Mouse (Mus musculus) midbrain, embryonic 10.5 days (tissue): Measurements from ENCODE around the gene Dand5. TPM values are rescaled to one million over a fixed set of nuclear protein-coding genes. Genes with fewer than 3 reads are reported as not detected.

Experiments
- DNase-seq: peaks from one replicate; pipeline ENCODE4 v3.0.0-alpha.2; 2017; ENCODE audit warnings: low spot score
- H3K27ac ChIP-seq: fragments of 300-500 bp; sonication (generic); replicated peaks from 2 replicates; pipeline ENCODE4 v1.5.1; 2016; ENCODE audit warnings: mild to moderate bottlenecking
- H3K27me3 ChIP-seq: fragments of 300-500 bp; sonication (generic); 2 replicates; pipeline ENCODE4 v1.6.1; 2016; ENCODE audit warnings: low read depth, mild to moderate bottlenecking; ENCODE audit not compliant: poor library complexity, severe bottlenecking
- H3K36me3 ChIP-seq: fragments of 300-500 bp; sonication (generic); 2 replicates; pipeline ENCODE4 v1.6.1; 2016; ENCODE audit warnings: mild to moderate bottlenecking, moderate library complexity
- H3K4me1 ChIP-seq: fragments of 300-500 bp; sonication (generic); 2 replicates; pipeline ENCODE4 v1.6.1; 2016
- H3K4me3 ChIP-seq: fragments of 300-500 bp; sonication (generic); 2 replicates; pipeline ENCODE4 v1.5.1; 2016; ENCODE audit warnings: mild to moderate bottlenecking, moderate library complexity
- H3K9me3 ChIP-seq: fragments of 300-500 bp; sonication (generic); replicated peaks from 2 replicates; pipeline ENCODE4 v1.6.1; 2016; ENCODE audit warnings: mild to moderate bottlenecking
- WGBS: fragments of 180-500 bp; shearing (Covaris S2); methylation state at CpG from one replicate; pipeline ENCODE4 v1.1.7; 2016; 5-methylcytosine and 5-hydroxymethylcytosine counted together
- polyA plus RNA-seq: library from polyadenylated mRNA; unstranded; fragments of >200 nt; fragmentation: Nextera tagmentation; extraction: Ambion mirVana; gene quantifications from 2 replicates; pipeline ENCODE4 v1.2.1, GENCODE M21; 2016

Dand5 gene
- polyA plus RNA-seq, result 2.9 and 5.3 TPM in 2 replicates

DNA sequence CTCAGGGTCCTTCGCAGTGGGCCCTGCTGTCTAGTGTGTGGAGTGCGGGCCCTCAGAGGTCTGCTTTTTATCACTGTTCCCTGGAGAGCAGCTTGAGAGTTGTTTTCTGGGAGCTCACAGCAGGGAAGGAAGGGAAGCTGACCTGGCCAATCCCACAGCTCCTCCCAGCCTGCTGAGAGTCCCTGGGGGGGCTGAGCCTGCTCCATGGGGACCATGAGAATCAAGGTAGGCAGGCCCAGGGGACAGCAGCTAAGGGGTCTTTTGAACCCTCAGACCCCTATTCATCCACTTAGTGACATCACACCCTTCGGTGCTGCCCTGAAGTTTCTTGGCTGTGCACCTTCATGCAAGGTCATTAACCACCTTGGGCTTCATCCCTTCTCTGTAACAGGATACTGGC, at the start of gene Dand5:
Dand5 (minus strand) TSS at position 101 of the 400 bp plus-strand sequence.
- no peaks in the 10 kb centered on the region for H3K9me3 ChIP-seq
- 23% methylated on average over 3 of the region's 3 CpGs for WGBS
- peaks cover 16% of the 10 kb centered on the region for H3K4me1 ChIP-seq
- H3K27me3 ChIP-seq, result peaks cover 39% of the 10 kb centered on the region
- DNase-seq, result no peak
- peak within 1 kb of the TSS; percentile 38; the same call in 1 of the 2 replicates for H3K27ac ChIP-seq
- peak within 1 kb of the TSS; percentile 36 for H3K4me3 ChIP-seq
- H3K36me3 ChIP-seq, result no peaks in the 10 kb centered on the region

DNA sequence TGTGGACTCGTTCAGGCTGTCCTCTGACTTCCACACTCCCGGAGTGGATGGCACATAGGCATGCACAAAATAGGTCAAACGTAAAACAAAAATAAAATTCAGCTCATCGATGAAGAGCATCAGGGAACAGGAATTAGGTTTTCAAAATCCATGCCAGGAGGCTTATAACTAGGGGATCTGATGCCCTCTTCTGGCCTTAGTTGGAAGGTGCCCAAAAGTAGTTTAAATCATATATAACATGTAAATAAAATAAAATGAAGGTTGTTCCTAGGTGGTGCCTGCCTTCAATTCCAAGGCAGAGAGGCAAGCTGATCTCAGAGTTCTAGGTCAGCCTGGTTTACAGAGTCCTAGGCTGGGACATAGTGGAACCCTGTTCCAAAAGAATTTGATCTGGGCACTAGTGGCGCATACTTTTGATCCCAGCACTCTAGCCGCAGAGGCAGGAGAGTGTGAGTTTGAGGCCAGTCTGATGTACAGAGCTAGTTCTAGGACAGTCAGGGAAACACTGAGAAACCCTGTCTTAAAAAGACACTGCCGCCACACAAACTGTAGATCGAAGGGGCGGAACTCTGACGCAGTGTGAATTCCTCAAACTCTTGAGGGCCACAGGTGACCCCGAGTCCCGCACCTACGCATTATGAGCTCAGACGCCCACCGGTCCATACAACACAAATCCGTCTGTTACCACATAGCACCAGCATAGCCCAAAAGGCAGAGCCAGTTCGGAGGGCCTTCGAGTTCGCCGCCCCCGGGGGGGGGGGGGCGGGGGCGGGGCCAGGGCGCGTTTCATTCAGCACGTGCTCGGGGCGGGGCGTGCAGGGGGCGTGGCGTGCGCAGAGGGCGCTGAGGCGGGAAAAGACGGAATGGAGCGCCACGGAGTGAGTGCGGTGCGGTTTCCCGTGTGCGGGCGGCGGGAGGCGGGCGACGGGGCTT, 49.0 kb upstream of the Dand5 start, which contains the start of gene Syce2:
Syce2 (plus strand) TSS at position 736 of the 933 bp plus-strand sequence.
- Histone ChIP-seq H3K4me3 (peak within 1 kb of the TSS; percentile 56), H3K9me3 (no peaks in the 10 kb centered on the region), H3K4me1 (peaks cover 15% of the 10 kb centered on the region), H3K36me3 (peaks cover 40% of the 10 kb centered on the region), H3K27ac (peak within 1 kb of the TSS; percentile 77), H3K27me3 (peaks cover 24% of the 10 kb centered on the region)
- peak; percentile 76 for DNase-seq
- WGBS, result 15% methylated on average over 46 of the region's 46 CpGs

DNA sequence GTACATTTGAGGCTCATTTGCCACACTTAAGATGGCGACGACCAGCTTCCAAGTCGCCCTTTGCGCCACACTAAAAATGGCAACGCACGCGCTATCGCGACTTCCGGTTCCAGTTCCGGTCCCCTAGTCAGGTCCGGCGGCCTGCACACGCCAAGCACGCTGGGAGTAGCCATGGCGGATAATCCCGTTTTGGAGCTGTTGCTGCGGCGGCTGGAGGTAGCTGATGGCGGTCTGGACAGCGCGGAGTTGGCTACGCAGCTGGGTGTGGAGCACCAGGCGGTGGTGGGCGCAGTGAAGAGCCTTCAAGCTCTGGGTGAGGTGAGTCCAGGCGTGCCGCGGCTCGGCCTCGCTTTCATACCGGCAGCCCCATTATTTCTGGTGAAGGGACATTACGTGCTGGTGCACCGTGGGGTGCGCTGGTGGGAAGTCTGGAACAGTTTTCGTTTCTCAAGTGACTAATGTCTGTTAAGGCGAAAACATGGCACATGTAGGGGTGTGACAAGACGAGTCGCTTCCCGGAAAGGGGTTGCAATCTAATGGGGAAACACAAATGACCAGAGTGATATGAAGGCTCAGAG, 34.3 kb upstream of the Dand5 start, which contains the start of gene Farsa:
Farsa (plus strand) TSS at position 126 of the 578 bp plus-strand sequence.
- H3K36me3 ChIP-seq, result peaks cover 34% of the 10 kb centered on the region
- H3K27ac ChIP-seq, result peak within 1 kb of the TSS; percentile 93
- H3K4me1 ChIP-seq, result peaks cover 13% of the 10 kb centered on the region
- no peaks in the 10 kb centered on the region for H3K9me3 ChIP-seq
- peak within 1 kb of the TSS; percentile 87 for H3K4me3 ChIP-seq
- peak; percentile 96 for DNase-seq
- H3K27me3 ChIP-seq, result no peaks in the 10 kb centered on the region; the same call in 1 of the 2 replicates
- WGBS, result under 1% methylated on average over 39 of the region's 39 CpGs

DNA sequence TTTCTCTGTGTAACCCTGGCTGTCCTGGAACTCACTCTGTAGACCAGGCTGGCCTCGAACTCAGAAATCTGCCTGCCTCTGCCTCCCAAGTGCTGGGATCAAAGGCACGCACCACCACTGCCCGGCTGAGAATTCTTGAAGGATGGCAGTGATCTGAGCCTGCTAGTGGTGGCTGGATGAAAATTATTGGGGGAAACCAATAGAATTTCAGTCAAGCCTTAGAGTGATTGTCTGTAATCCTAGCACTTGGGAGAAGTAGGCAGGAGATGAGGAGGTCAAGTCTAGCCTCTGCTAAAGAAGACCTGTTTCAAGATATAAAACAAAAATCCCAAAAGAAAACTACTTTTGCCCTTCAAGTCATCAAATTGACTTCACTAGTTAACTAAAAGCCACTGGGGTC, 33.8 kb upstream of the Dand5 start:
- Histone ChIP-seq H3K4me1 (peaks cover 13% of the 10 kb centered on the region), H3K27me3 (no peaks in the 10 kb centered on the region; the same call in 1 of the 2 replicates), H3K4me3 (peak overlapping the region; percentile 87), H3K9me3 (no peaks in the 10 kb centered on the region), H3K36me3 (peaks cover 29% of the 10 kb centered on the region), H3K27ac (peak overlapping the region; percentile 93)
- DNase-seq, result no peak
- 93% methylated on average over 3 of the region's 3 CpGs for WGBS

DNA sequence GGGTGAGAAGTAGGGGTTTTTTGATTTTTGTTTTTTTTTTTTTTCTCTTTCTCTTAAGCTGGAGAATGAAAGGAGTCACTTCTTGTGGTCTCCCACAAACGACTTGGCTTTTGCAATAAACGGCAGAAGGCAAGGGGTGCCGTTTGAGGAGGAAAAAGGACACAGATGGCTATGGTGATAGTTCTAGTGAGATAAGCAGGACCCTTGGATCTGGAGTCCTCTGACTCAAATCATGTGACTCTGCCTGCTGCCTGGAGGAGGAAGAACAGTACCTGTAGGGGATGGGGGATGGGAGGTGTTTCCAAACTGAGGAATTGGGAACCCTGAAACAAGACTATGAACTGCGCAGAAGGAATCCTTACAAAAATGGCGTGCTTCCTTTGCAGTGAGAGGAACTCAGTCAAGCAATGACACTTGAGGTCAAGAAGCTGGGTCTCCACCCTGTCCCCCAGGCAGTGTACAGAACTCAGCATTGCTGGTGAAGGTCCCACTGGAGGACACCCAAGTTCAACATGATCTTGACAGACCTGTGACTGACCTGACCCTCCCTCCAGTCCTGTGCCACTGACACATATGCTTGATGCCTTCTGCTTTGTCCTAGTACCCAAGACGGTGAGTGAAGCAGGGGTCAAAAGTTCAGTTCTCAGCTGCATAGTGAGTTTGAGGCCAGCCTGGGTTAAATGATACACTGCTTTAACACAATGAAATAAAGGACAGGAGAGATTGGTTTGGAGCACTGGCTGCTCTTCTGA, 25.2 kb upstream of the Dand5 start:
- peaks cover 38% of the 10 kb centered on the region for H3K4me1 ChIP-seq
- H3K36me3 ChIP-seq, result peaks cover 31% of the 10 kb centered on the region
- H3K27me3 ChIP-seq, result no peaks in the 10 kb centered on the region
- peak overlapping the region; percentile 96 for H3K27ac ChIP-seq
- H3K4me3 ChIP-seq, result peak overlapping the region; percentile 94
- no peaks in the 10 kb centered on the region for H3K9me3 ChIP-seq
- DNase-seq, result no peak
- 61% methylated on average over 6 of the region's 6 CpGs for WGBS

DNA sequence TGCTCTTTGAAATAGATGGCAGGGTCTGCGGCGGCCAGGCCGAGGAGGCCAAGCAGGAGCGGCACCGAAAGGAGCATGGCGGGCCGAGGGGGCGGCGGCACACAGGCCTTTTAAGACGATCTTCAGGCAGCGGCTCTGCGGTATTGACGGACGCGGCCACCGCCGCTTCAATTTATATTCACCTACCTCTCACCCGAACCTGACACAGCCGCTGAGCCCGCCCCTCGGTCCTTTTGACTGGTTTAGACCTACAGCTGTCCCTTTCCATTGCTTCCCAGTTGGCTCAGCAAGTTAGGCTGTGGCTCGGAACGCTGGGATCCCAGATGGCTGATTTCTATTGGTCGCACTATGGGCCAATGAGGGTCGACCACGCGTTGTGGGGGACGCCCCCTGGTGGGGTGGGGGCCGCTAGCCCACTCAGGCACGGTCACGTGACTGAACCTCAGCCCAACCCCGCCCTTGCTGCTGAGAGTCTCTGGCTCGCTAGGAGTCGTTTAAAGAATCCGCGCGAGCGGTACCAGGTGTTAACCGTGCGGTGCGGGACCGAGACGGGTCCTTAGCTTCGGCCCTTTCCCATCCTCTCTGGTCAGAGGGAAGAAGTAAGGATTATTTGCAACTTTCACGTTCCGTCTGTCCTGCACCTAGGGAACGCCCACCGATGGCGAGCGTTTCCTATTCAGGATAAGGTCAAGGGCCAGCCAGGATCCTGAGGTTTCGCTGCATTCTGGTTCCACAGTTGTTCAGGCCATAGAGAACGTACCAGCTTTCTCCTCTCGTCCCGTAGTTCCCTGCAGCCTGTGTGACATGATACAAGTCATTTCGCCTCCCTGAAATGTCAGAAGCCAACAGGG, 24.3 kb upstream of the Dand5 start, which contains the start of gene Calr:
Calr (minus strand) TSS at position 213 of the 851 bp plus-strand sequence.
- WGBS, result under 1% methylated on average over 55 of the region's 55 CpGs
- H3K9me3 ChIP-seq, result no peaks in the 10 kb centered on the region
- peaks cover 40% of the 10 kb centered on the region for H3K36me3 ChIP-seq
- H3K27ac ChIP-seq, result peak within 1 kb of the TSS; percentile 96
- no peaks in the 10 kb centered on the region for H3K27me3 ChIP-seq
- DNase-seq, result peak; percentile 100
- H3K4me3 ChIP-seq, result peak within 1 kb of the TSS; percentile 94
- peaks cover 42% of the 10 kb centered on the region for H3K4me1 ChIP-seq

DNA sequence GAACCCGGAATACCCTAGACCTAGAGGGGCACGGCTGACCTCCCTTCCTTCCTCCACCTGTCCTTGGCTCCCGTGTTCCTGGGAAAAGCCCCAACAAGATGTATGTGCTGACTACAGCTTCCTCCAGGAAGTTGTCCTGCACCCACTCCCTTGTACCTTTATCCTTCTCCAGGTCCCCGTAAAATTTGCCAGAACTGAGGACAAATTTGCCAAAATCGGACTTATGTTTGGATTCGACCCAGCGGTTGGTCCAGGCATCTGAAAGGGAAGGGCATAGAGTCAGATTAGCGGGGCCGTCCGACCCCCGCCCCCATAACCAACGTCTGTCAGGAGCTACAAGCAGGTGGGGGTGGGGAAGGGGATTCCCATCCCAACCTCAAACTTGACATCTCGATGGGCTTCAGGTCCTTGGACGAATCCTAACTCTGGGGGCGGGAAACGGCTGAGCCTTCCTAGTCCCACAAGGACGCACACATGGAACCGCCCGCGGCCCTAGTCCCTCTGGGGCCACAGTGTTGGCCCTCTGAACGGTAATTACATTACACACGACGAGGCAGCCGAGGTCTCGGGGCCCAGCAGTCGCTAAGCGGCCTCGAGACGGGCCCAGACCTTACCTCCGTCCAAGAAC, 23.6 kb upstream of the Dand5 start:
- no peaks in the 10 kb centered on the region for H3K27me3 ChIP-seq
- H3K4me3 ChIP-seq, result peak overlapping the region; percentile 94
- DNase-seq, result no peak
- H3K36me3 ChIP-seq, result peaks cover 47% of the 10 kb centered on the region
- WGBS, result under 1% methylated on average over 30 of the region's 30 CpGs
- H3K9me3 ChIP-seq, result no peaks in the 10 kb centered on the region
- peak overlapping the region; percentile 96 for H3K27ac ChIP-seq
- peaks cover 42% of the 10 kb centered on the region for H3K4me1 ChIP-seq

DNA sequence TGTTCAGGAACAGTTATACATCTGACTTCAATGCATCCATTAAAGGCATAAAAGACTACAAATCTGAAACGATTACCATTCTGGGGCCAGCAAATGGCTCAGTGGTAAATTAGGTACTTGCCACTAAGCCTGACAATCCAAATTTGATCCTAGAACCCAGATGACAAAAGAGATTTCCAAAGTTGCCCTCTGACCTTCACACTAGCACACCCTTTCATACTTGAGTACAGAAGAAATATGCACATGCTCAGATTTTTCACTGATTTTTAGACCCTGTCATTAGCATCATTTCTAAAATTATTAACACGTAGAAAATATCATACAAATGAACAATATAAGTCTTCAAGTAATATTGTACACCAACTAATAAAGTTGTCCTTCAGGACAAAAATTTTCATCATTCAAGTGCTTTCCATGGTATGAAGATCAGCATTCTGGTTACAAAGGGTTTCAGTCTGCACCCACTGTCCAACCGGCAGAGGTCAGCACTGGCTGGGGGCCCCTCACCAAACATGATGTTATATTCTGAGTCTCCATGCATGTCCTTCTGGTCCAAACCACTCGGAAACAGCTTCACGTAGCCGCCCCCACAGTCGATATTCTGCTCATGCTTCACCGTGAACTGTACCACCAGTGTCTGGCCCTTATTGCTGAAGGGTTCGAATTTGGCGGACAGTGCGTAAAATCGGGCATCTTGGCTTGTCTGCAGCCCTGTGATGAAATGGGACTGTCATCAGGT, 22.9 kb upstream of the Dand5 start:
- 28% methylated on average over 12 of the region's 12 CpGs for WGBS
- Histone ChIP-seq H3K4me1 (peaks cover 42% of the 10 kb centered on the region), H3K27me3 (no peaks in the 10 kb centered on the region), H3K36me3 (peaks cover 50% of the 10 kb centered on the region), H3K4me3 (peak overlapping the region; percentile 94), H3K27ac (peak overlapping the region; percentile 96), H3K9me3 (no peaks in the 10 kb centered on the region)
- DNase-seq, result peak; percentile 52

DNA sequence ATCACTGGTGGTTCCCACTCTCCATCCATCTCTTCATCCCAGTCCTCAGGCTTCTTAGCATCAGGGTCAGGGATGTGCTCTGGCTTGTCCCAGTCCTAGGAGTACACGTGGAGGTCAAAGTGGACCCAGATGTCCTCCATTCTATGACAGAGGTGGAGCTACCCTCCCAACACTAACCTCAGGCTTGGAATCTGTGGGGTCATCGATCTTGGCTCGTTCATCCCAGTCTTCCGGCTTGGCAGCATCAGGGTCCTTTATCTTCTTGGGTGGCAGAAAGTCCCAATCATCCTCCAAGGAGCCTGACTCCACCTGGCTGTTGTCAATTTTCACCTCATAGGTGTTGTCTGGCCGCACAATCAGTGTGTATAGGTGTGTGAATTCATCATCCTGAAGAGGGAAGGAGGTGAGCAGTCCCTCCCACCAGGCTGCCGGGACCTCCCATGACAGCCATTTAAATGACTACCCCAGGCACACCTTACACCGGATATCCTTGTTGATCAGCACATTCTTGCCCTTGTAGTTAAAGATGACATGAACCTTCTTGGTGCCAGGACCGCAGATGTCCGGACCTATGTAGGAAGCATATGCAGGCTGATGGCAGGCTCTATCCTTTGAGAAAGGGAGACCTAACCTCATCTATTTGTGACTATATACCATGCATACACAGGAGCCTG, 21.9 kb upstream of the Dand5 start:
- H3K27me3 ChIP-seq, result no peaks in the 10 kb centered on the region
- H3K36me3 ChIP-seq, result peaks cover 50% of the 10 kb centered on the region
- peaks cover 50% of the 10 kb centered on the region for H3K4me1 ChIP-seq
- DNase-seq, result no peak
- H3K27ac ChIP-seq, result no peak overlapping the region
- no peaks in the 10 kb centered on the region for H3K9me3 ChIP-seq
- peak overlapping the region; percentile 94 for H3K4me3 ChIP-seq
- WGBS, result 92% methylated on average over 9 of the region's 9 CpGs

DNA sequence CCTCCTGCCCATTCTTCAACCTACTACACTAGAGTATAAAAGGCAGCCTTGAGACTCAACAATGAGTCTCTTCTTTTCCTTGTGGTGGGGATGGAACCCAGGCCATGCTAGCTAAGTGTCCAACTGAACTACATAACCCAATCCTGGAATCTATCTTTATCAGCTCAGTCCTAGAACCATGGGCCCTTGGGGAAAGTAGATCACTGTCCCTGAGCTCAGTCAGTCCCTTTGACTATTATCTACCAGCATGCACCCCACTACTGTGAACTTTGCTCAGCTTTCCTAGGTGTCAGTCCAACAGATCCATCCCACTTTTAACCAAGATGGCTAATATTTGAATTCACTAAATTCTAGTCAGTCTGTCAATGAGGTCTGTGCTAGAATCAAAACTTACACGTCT, 18.9 kb upstream of the Dand5 start:
- H3K9me3 ChIP-seq, result no peaks in the 10 kb centered on the region
- no peak overlapping the region for H3K27ac ChIP-seq
- peaks cover 78% of the 10 kb centered on the region for H3K36me3 ChIP-seq
- no peak overlapping the region for H3K4me3 ChIP-seq
- H3K4me1 ChIP-seq, result peaks cover 62% of the 10 kb centered on the region
- no peaks in the 10 kb centered on the region for H3K27me3 ChIP-seq
- no peak for DNase-seq
- 85% methylated on average over 1 of the region's 1 CpGs for WGBS
